Mouse (Mus musculus) ovary, postnatal 36 days (tissue): Measurements from ENCODE around the gene Dach1.

Experiments
- DNase-seq: peaks from one replicate; pipeline ENCODE4 v3.0.0; 2022; ENCODE audit warnings: low spot score, mixed read lengths

The Dach1 gene

GRCm38 (mm10) chr14:98035261-98035660 is 134.3 kb downstream of the Dach1 start:
- no peak for DNase-seq

DNA sequence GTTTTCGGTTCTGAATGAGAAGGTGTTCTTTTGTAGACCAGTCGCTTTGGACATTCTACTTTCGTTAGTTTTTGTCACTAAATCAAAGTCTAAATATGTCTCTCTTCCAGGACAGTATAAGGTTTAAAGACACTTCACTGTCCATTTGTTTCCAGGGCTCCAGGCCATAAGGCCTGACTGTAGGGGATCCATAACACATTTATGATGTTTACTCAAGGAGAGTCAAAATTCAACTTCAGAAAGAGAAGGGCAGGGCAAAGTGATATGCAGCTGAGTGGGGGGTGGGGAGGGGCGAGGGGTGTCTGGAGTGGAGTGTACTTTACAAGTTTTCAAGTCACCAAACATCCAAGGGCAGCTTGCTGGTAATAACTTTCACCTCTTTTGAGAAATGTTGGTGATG is 146.0 kb downstream of the Dach1 start:
- DNase-seq, result no peak

GRCm38 (mm10) chr14:98014053-98014452 is 155.5 kb downstream of the Dach1 start:
- no peak for DNase-seq

- DNase-seq, result no peak
Measured at GRCm38 (mm10) chr14:98008501-98008900, 161.1 kb downstream of the Dach1 start.

DNA sequence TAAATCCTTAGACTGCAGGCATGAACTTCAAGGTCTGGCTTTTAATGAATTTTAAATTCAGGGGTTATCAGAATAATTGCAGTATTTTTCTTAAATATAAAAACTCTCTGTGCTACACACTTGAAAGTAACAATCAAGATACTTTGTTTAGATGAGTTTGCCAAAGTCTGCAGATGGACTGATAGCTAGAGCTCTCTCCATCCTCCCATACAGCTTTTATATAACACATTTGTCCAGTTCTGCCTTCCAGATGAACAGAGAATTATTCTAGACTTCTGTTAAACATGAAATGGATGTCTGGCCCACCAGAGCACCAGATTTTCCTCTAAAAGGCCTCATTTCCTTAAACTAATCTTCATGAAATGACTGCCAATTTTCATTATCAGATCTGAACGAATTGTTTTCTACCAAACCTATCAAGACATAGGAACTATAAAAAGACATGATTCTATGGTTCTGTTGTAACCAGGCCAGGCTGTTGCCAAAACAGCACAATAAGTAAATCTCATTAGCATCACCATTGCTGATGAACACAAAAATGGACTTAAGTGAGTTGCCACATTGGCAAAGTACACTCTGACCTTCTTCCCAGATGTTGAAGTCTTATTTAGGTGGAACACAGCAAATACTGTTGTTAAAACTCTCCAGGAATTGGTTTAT is 167.4 kb downstream of the Dach1 start:
- no peak for DNase-seq

DNA sequence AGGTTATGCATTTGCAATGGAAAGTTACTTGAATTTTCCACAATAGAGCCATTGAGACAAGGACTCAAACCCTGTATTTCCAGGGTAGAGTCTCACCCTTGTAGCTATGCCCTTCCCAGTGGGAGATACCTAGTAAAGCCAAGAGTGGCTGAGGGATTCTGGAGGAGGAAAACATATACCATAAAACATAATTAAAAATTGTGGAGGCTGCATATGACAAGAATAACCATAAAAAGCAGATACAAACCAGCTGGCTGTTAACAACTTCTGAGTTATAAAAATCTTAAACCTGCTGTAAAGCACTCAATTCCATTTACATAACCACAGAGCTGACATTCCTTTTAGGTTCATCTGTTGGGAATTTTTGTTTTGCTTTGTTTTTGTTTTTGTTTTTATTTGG is 171.0 kb downstream of the Dach1 start:
- DNase-seq, result no peak

- no peak for DNase-seq
Measured at GRCm38 (mm10) chr14:97983251-97983650, 186.3 kb downstream of the Dach1 start.

GRCm38 (mm10) chr14:97982676-97983075 is 186.9 kb downstream of the Dach1 start:
- DNase-seq, result no peak

DNA sequence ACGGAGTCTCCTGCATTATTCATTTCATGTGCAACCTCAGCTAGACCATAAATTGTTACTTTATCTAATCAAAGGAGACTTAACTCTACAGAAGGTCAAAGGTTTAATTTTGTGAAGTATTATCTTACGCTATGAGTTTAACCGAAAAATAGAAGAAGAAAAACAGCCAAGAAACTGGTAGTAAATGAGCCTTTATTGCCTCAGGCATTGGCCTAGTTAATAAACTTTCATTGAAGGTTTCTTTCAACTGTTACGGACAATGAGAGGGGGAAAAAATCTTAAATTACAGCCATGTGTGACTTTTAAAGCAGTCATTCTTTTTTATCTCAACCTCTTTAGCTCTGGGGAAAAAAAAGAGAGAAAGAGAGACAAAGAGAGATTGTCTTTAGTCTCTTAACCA is 188.7 kb downstream of the Dach1 start:
- DNase-seq, result no peak

GRCm38 (mm10) chr14:97976091-97976490 is 193.5 kb downstream of the Dach1 start:
- no peak for DNase-seq

- DNase-seq, result no peak
Measured at GRCm38 (mm10) chr14:97975447-97975846, 194.1 kb downstream of the Dach1 start.

GRCm38 (mm10) chr14:97964543-97965069 is 205.0 kb downstream of the Dach1 start:
- DNase-seq, result no peak

DNA sequence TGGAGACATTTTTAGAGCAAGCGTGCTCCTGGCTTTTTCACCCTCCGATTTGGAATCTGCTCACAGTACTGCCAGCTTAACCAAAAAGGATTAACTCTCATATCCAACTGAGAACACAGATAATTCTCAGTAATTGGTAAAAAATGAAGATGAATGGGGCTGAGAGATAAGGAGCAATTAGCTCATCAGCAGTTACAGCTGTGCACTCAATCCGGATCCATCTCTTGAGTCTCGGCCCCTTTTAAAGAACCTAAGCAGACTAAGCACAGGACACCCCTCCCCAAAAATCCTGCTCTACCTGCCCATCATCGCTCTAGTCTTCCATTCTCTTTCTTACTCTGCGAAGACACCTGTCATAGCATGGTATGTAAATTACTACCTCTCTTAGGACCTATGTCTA is 205.9 kb downstream of the Dach1 start:
- no peak for DNase-seq

GRCm38 (mm10) chr14:97956356-97956755 is 213.2 kb downstream of the Dach1 start:
- no peak for DNase-seq

- DNase-seq, result no peak
Measured at GRCm38 (mm10) chr14:97945471-97945870, 224.1 kb downstream of the Dach1 start.

DNA sequence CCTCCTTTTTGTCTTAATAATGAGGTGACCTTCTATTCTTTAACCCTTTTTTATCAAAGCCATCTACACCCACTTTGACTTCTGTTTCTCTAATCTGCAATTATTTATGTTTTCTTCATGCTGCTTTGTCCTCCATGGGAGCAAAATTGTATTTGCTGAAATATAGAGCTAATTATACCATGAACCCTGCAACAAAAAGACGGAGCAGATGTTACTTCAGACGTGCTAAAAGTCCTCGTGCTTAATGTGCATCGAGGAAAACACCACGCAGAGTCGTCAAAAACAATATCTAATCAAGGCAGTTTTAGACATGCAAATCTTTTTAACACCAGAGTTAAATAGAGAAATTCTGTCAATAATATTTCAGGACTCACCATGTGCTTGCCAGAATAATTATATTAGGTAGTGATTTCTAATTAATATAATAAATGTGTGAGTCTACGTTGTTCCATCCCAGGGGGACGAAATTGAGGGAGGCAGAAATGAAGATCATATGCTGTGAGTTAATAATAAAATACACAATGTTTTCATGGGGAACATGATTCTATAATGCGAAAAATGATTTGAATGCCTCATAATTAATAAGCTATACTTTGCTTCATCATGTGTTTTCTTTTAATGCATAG is 224.8 kb downstream of the Dach1 start:
- DNase-seq, result no peak

DNA sequence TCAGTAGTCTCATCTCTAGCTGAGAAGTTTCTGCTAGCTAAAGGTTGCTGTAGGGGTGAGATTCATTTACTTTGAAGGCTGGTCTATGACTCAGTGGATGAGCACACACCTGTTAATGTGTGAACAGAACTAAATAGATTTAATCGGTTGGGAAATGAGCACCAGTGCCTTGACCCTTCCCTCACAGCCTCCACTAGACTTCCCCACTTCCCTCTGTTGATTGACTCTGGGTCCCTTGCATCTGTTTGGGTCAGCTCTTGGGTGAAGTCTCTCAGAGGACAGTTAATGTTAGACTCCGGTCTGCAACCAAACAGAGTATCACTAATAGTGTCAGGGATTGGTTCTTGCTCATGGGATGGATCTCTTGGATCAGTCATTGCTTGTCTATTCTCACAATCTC is 227.2 kb downstream of the Dach1 start:
- no peak for DNase-seq

DNA sequence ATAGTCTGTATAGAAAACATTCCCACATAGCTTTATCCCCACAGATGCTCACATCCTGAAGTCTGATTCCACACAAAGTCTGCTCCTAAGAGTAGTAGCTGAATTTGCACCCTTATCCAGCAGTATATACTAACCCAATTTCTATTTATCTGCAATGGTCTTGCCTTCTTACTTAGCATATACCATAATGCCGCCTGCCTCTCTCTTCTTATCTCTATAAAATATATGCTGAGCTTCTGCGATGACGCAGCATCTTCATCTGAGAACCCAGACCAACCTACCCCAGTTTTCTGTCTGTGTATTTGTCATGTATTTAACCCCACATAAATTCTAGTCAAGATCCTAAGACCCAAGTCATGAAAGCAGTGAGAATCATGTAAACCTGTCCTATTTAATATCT is 272.9 kb downstream of the Dach1 start:
- no peak for DNase-seq

- no peak for DNase-seq
Measured at GRCm38 (mm10) chr14:97881976-97882375, 287.6 kb downstream of the Dach1 start.

DNA sequence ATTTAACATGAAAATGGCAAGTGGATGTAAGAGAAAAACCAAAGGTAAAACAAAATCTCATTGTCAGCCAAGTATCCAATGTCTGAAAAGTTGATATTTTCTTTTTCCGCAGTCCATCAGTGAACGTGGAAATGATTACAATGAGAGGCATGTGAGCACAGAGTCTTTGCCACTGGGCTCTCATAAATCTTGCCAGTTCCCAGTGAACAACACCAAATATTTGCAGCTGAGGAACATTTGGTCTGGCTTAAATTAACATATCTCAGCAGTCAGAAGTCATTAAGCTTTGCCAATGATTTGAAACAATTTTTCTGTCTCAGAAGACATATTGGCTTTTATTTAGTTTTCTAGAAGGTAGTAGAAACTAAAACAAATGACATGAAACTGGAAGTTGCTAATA is 298.6 kb downstream of the Dach1 start:
- DNase-seq, result no peak

DNA sequence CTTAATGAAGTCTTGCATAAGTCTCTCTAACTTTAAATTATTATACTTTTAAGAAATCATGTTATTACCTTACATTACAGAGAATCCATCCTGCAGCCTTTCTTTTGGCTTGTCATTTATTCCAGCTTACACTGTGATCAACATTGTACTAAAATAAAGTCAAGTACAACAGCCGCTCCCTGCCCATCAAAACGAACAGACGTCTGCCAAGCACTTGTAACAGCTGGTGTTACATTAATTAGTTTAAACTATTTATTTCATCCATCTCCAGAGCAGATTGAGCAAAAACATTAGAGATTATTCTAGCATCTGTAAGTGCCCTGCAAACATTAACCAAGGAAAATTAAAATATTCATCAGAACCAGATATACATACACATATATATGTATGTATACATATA is 311.2 kb downstream of the Dach1 start:
- DNase-seq, result no peak

DNA sequence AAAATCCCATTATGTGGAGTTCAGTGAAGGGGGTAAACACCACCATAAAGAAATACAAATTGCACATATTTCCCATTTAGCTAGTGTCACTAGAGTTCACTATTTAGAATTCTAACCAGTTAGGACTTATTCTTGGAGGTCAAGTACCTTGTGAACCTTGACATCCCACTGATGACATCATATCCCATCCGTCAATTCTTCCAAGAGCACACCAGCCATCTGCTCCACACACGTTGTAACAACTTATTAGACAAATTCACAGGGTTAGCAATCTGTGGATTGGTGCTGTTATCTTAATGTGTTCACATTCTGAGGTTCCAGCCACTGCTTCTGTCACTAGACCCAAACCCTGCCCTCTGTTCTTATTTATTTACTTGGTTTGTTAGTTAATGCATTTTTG is 312.3 kb downstream of the Dach1 start:
- DNase-seq, result no peak

DNA sequence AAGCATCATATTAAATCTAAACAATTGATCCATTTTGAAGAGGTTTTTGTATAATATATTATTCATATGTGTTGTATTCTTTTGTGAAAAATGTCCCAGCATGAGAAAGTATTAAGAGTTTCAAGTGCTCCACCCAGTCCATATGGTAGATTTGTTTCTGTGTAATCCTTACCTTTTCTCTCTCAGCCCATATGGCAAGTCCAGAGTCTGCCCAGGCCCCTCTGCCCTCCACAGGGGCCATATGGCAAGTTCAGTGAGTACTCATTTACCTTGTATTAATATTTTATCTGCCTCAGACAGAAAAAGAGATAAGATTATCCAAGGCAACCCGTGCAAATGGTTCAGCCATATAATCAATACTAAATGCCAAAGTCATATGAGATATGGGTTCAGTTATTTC is 314.2 kb downstream of the Dach1 start:
- no peak for DNase-seq

- DNase-seq, result no peak
Measured at GRCm38 (mm10) chr14:97850486-97850885, 319.1 kb downstream of the Dach1 start.
